Mouse (Mus musculus) G1E (cell line): ENCODE results near the gene Prpf6.

Experiments used
- CTCF ChIP-seq: IDR thresholded peaks from 2 replicates; pipeline ENCODE4 v1.5.1; 2012; ENCODE audit warnings: low read depth, low read length, inconsistent platforms, mixed read lengths
- GATA1 ChIP-seq: IDR thresholded peaks from 2 replicates; pipeline ENCODE4 v1.6.1; 2012; ENCODE audit warnings: borderline replicate concordance, low read length, inconsistent platforms, mixed read lengths
- GATA2 ChIP-seq: IDR thresholded peaks from 2 replicates; pipeline ENCODE4 v1.6.1; 2012; ENCODE audit warnings: low read depth, low read length, inconsistent platforms, borderline replicate concordance
- POLR2AphosphoS5 ChIP-seq: IDR thresholded peaks from 2 replicates; pipeline ENCODE4 v1.6.1; 2012; ENCODE audit warnings: low read depth, low read length, inconsistent platforms; ENCODE audit not compliant: insufficient replicate concordance
- TAL1 ChIP-seq: conservative IDR thresholded peaks from 2 replicates; pipeline ENCODE4 v1.6.1; 2012; ENCODE audit warnings: low read depth, low read length, inconsistent platforms, mixed read lengths

- no peak for TF ChIP-seq CTCF
- no peak for TF ChIP-seq GATA2
- TF ChIP-seq GATA1, result no peak
- TF ChIP-seq TAL1, result no peak
- no peak for TF ChIP-seq POLR2AphosphoS5
Observed at GRCm38 (mm10) chr2:181587796-181588195, 3.9 kb upstream of the Prpf6 start.
